ENCODE assay signal across 29 mouse cellular contexts in the genomic region with DNA sequence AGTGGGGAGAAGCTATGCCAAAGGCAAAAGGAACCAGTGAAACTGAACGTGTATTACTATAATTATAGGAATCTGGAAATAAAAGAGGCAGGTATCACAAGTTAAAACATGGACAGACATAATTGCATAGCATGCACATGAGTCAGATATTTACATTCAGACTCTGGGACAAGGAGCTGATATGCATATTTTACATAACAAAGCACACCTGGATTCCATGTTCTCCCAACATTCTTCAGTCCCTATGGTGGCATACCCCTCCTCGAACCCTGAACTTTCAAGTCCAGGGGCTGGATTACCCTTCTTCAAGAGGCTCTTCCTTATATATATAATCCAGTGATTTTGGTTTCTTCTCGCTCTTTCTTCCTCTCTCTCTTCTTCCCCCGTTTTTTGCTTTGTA.
"Had no signal": no experiment of that assay in that cellular context is flagged by ENCODE, and none has a peak within 500 bp of the region (broad histone marks: within the 10 kb centered on the region; RNA-seq: fewer than 3 reads in every experiment).

No protein-coding gene starts in this region.

- H3K27me3 ChIP-seq: limb, embryonic 12.5 days; limb, embryonic 13.5 days; limb, embryonic 15.5 days; liver, embryonic 12.5 days; liver, embryonic 13.5 days; liver, embryonic 15.5 days; lung, embryonic 15.5 days; megakaryocyte, embryonic 14.5 days; midbrain, embryonic 12.5 days; midbrain, embryonic 13.5 days; midbrain, embryonic 15.5 days had no signal

- H3K27ac ChIP-seq: left cerebral cortex, adult 2 months; limb, embryonic 12.5 days; limb, embryonic 13.5 days; limb, embryonic 15.5 days; liver, embryonic 12.5 days; liver, embryonic 13.5 days; liver, embryonic 14.5 days; liver, embryonic 15.5 days; lung, embryonic 15.5 days; macrophage; midbrain, embryonic 10.5 days; midbrain, embryonic 12.5 days; midbrain, embryonic 13.5 days; midbrain, embryonic 15.5 days had no signal

- H3K4me1 ChIP-seq: limb, embryonic 12.5 days; limb, embryonic 13.5 days; limb, embryonic 15.5 days; liver, embryonic 12.5 days; liver, embryonic 13.5 days; liver, embryonic 15.5 days; lung, embryonic 15.5 days; megakaryocyte, embryonic 14.5 days; midbrain, embryonic 10.5 days; midbrain, embryonic 12.5 days; midbrain, embryonic 13.5 days; midbrain, embryonic 15.5 days had no signal

- ATAC-seq: liver, embryonic 12.5 days; liver, postnatal 0 days; lung, postnatal 0 days; midbrain, embryonic 13.5 days; midbrain, embryonic 15.5 days; midbrain, embryonic 16.5 days had no signal

- H3K4me3 ChIP-seq: left cerebral cortex, adult 2 months; limb, embryonic 12.5 days; limb, embryonic 13.5 days; limb, embryonic 15.5 days; liver, embryonic 12.5 days; liver, embryonic 13.5 days; liver, embryonic 15.5 days; lung, embryonic 15.5 days; megakaryocyte, embryonic 14.5 days; midbrain, embryonic 10.5 days; midbrain, embryonic 12.5 days; midbrain, embryonic 13.5 days; midbrain, embryonic 15.5 days; myocyte had no signal

- DNase-seq: left cerebral cortex, postnatal 4 days; liver; liver, embryonic 13.5 days; liver, postnatal 0 days; lung, adult 18-20 months; lung, adult 2 months; lung, embryonic 14.5 days; lung, postnatal 10 days; lung, postnatal 14 days; lung, postnatal 36 days; lung, postnatal 4 days; midbrain, embryonic 14.5 days had no signal

- H3K36me3 ChIP-seq: limb, embryonic 12.5 days; limb, embryonic 13.5 days; limb, embryonic 15.5 days; liver, embryonic 12.5 days; liver, embryonic 13.5 days; liver, embryonic 15.5 days; lung, embryonic 15.5 days; midbrain, embryonic 10.5 days; midbrain, embryonic 12.5 days; midbrain, embryonic 13.5 days; midbrain, embryonic 15.5 days had no signal

- H3K9me3 ChIP-seq: limb, embryonic 12.5 days; limb, embryonic 13.5 days; limb, embryonic 15.5 days; liver, embryonic 12.5 days; liver, embryonic 13.5 days; liver, embryonic 15.5 days; lung, embryonic 15.5 days; megakaryocyte, embryonic 14.5 days; midbrain, embryonic 10.5 days; midbrain, embryonic 12.5 days; midbrain, embryonic 13.5 days; midbrain, embryonic 15.5 days had no signal
